Mouse (Mus musculus): Measurements from ENCODE around the gene Vps53.
"Not testable (repeated sequence)": the region's sequence is repeated elsewhere in the genome, so short reads cannot be mapped to it uniquely, and the experiment has no call there.

Gene Vps53

DNA sequence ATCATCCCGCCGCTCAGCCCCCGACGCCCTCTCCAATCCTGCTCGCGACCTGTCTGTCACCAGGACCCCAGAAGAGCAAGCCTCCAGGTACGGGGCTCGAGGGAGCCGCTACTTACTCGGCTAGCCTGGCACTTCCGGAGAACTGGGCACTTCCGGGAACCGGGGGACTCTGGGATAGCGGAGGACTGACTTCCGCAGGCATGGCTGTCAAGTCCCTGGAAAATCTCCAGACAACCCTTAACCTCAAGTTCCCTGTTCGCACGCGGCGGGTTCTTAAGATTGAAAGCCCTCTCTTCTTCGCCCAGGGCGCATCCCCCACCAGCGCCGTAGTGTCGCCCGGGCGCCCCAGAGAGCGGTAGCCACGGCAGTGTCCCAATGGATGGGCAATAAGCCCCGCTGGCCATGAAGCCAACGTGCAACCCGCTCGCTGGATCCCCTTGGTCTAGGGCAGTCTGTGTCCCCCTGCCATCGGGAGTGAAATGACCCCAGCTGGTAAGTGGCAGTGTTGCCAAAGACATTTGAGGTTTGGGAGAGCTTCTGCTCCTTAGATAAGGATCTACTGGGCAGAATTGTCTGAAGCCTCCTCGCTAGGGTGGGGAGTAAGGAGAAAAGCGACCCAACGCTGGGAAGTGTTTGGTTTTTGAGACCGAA lies at the start of gene Vps53, which contains the start of gene Fam57a:
Gene Vps53 (minus strand): TSS at position 153 of the 651 bp plus-strand sequence.
Gene Fam57a (plus strand): TSS at position 177 of the 651 bp plus-strand sequence.
- Histone ChIP-seq H3K27me3 (ENCODE audit: insufficient read depth, low read length) (no peaks in the 10 kb centered on the region), H3K9me3 (ENCODE audit: low read length) (no peaks in the 10 kb centered on the region), H3K4me1 (replicated peaks; ENCODE audit: low read depth, low read length) (peaks cover 15% of the 10 kb centered on the region), H3K4me3 (replicated peaks; ENCODE audit: low read length) (peak within 1 kb of the TSS; percentile 97), H3K36me3 (ENCODE audit: insufficient read depth, low read length) (peaks cover 12% of the 10 kb centered on the region)
- TF ChIP-seq POU5F1 (IDR thresholded peaks at IDR 0.05; ENCODE audit: borderline replicate concordance, low read length) (no peak), CTCF (conservative IDR thresholded peaks at IDR 0.05; ENCODE audit: low read length) (no peak), NANOG (IDR thresholded peaks at IDR 0.05; ENCODE audit: borderline replicate concordance, low read length) (no peak)

DNA sequence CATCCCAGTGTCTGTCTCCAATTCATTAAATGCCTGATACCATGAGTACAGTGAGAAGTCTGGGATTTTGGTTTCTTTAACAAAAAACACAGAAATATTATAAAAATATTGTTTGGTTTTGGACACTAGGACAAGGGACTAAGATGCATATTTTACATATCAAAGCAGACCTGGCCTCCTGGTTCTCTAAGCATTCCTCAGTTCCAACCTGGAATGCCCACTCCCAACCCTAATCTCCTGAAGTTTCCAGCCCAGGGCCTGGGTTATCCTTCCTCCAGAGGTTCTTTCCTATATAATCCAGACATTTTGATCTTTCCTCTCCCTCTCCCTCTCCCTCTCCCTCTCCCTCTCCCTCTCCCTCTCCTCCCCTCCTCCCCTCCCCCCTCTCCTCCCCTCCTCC lies 45.6 kb upstream of the Vps53 start:
- Histone ChIP-seq H3K27me3 (ENCODE audit: insufficient read depth, low read length) (no peaks in the 10 kb centered on the region), H3K9me3 (ENCODE audit: low read length) (no peaks in the 10 kb centered on the region), H3K36me3 (ENCODE audit: insufficient read depth, low read length) (peaks cover 52% of the 10 kb centered on the region), H3K4me3 (replicated peaks; ENCODE audit: low read length) (no peak overlapping the region), H3K4me1 (replicated peaks; ENCODE audit: low read depth, low read length) (peaks cover 20% of the 10 kb centered on the region)
- TF ChIP-seq NANOG (IDR thresholded peaks at IDR 0.05; ENCODE audit: borderline replicate concordance, low read length) (no peak), CTCF (conservative IDR thresholded peaks at IDR 0.05; ENCODE audit: low read length) (no peak), POU5F1 (IDR thresholded peaks at IDR 0.05; ENCODE audit: borderline replicate concordance, low read length) (no peak)

DNA sequence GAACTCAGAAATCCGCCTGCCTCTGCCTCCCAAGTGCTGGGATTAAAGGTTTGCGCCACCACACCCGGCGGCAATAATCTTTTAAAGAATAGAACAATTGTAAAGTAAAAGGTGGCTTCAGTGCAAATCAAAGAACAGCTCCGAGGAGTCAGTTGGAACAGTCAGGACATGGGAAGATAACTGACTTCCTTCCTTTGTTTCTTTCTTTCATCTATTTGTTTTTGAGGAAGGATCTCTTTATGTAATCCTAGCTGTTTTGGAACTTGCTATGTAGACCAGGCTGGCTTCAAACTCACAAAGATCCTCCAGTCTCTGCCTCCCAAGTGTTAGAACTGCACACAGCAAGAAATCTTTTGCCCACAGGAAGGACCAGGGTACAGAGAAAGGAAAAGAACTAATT lies 45.2 kb upstream of the Vps53 start:
- Histone ChIP-seq H3K4me1 (replicated peaks; ENCODE audit: low read depth, low read length) (peaks cover 20% of the 10 kb centered on the region), H3K9me3 (ENCODE audit: low read length) (no peaks in the 10 kb centered on the region), H3K36me3 (ENCODE audit: insufficient read depth, low read length) (peaks cover 56% of the 10 kb centered on the region), H3K27me3 (ENCODE audit: insufficient read depth, low read length) (no peaks in the 10 kb centered on the region), H3K4me3 (replicated peaks; ENCODE audit: low read length) (no peak overlapping the region)
- TF ChIP-seq NANOG (IDR thresholded peaks at IDR 0.05; ENCODE audit: borderline replicate concordance, low read length) (peak; percentile 84), POU5F1 (IDR thresholded peaks at IDR 0.05; ENCODE audit: borderline replicate concordance, low read length) (no peak), CTCF (conservative IDR thresholded peaks at IDR 0.05; ENCODE audit: low read length) (no peak)

GRCm38 (mm10) chr11:76217390-76217800 lies 37.9 kb upstream of the Vps53 start, which contains the start of the genes Dbil5 and Gemin4:
Dbil5 (plus strand) TSS chr11:76217608.
Gemin4 (minus strand) TSS chr11:76217664.
- Histone ChIP-seq H3K9me3 (ENCODE audit: low read length) (no peaks in the 10 kb centered on the region), H3K27me3 (ENCODE audit: insufficient read depth, low read length) (no peaks in the 10 kb centered on the region), H3K4me1 (replicated peaks; ENCODE audit: low read depth, low read length) (peaks cover 49% of the 10 kb centered on the region), H3K4me3 (replicated peaks; ENCODE audit: low read length) (peak within 1 kb of the TSS; percentile 96), H3K36me3 (ENCODE audit: insufficient read depth, low read length) (peaks cover 75% of the 10 kb centered on the region)
- TF ChIP-seq CTCF (conservative IDR thresholded peaks at IDR 0.05; ENCODE audit: low read length) (peak; percentile 86), NANOG (IDR thresholded peaks at IDR 0.05; ENCODE audit: borderline replicate concordance, low read length) (no peak), POU5F1 (IDR thresholded peaks at IDR 0.05; ENCODE audit: borderline replicate concordance, low read length) (no peak)

DNA sequence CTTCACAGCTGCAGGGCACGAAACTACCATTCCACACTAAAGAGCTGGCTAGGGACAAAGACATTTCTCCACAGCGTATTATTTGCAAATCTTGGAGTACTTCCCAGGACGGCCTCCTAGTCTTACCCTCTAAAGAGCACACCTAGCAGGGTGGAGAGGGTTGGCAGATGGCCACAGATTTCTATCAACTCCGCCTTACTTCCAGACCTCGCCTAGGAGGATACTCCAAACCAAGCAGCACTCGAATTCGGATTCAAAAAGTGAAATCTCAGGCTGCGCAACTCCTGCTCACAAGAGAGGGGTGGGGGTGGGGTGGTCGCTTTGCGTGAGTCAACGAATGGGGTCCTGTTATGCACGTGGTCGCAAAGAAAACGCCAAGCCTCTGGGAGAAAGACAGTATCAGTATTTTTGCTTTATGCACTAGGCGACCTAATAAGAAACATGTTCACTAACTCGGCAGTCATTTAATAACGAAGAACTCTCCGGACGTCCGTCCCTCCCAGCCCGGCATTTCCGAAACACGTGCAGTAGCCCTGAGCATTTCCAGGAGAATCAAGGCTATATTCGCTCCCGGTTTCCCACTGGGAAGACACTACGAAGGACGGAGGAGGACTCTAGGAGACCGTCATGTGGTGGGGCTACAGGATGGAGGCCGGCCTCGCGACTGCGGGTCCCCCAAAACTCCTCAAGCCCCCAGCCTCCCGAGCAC lies 37.4 kb upstream of the Vps53 start:
- Histone ChIP-seq H3K4me1 (replicated peaks; ENCODE audit: low read depth, low read length) (peaks cover 52% of the 10 kb centered on the region), H3K4me3 (replicated peaks; ENCODE audit: low read length) (peak overlapping the region; percentile 96), H3K27me3 (ENCODE audit: insufficient read depth, low read length) (no peaks in the 10 kb centered on the region), H3K36me3 (ENCODE audit: insufficient read depth, low read length) (peaks cover 77% of the 10 kb centered on the region), H3K9me3 (ENCODE audit: low read length) (no peaks in the 10 kb centered on the region)
- TF ChIP-seq CTCF (conservative IDR thresholded peaks at IDR 0.05; ENCODE audit: low read length): no peak
- no peak for TF ChIP-seq NANOG (IDR thresholded peaks at IDR 0.05; ENCODE audit: borderline replicate concordance, low read length)
- no peak for TF ChIP-seq POU5F1 (IDR thresholded peaks at IDR 0.05; ENCODE audit: borderline replicate concordance, low read length)

DNA sequence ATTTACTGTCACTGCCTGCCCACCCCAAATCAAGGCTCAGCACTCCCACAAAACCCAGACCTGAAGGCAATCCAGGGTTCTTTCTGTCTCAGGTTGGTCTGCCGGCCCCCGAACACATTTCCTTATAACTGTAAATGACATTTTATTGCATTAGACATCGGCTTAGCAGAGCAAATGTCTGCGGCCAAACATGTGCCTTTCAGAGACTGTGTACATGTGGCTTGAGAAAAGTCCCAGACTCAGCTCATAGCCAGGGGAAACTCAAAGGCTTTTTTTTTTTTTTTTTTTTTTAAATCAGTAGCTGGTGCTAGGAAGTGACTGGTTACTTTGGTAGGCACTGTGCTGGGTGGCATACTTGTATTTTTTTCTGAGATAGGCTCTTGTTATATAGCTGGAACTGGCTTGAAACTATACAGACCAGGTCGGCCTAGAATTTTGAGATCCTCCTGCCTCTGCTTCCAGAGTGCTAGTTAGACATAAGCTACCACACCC lies 36.6 kb upstream of the Vps53 start:
- Histone ChIP-seq H3K4me1 (replicated peaks; ENCODE audit: low read depth, low read length) (peaks cover 53% of the 10 kb centered on the region), H3K4me3 (replicated peaks; ENCODE audit: low read length) (peak overlapping the region; percentile 96), H3K9me3 (ENCODE audit: low read length) (no peaks in the 10 kb centered on the region), H3K27me3 (ENCODE audit: insufficient read depth, low read length) (no peaks in the 10 kb centered on the region), H3K36me3 (ENCODE audit: insufficient read depth, low read length) (peaks cover 77% of the 10 kb centered on the region)
- TF ChIP-seq CTCF (conservative IDR thresholded peaks at IDR 0.05; ENCODE audit: low read length): no peak
- no peak for TF ChIP-seq POU5F1 (IDR thresholded peaks at IDR 0.05; ENCODE audit: borderline replicate concordance, low read length)
- no peak for TF ChIP-seq NANOG (IDR thresholded peaks at IDR 0.05; ENCODE audit: borderline replicate concordance, low read length)

- Histone ChIP-seq H3K9me3 (ENCODE audit: low read length) (no peaks in the 10 kb centered on the region), H3K36me3 (ENCODE audit: insufficient read depth, low read length) (peaks cover 79% of the 10 kb centered on the region), H3K4me3 (replicated peaks; ENCODE audit: low read length) (no peak overlapping the region), H3K27me3 (ENCODE audit: insufficient read depth, low read length) (no peaks in the 10 kb centered on the region), H3K4me1 (replicated peaks; ENCODE audit: low read depth, low read length) (peaks cover 55% of the 10 kb centered on the region)
- TF ChIP-seq POU5F1 (IDR thresholded peaks at IDR 0.05; ENCODE audit: borderline replicate concordance, low read length): no peak
- TF ChIP-seq NANOG (IDR thresholded peaks at IDR 0.05; ENCODE audit: borderline replicate concordance, low read length): no peak
- TF ChIP-seq CTCF (conservative IDR thresholded peaks at IDR 0.05; ENCODE audit: low read length): no peak
These were observed 35.6 kb upstream of the Vps53 start for GRCm38 (mm10) chr11:76215011-76215410.

GRCm38 (mm10) chr11:76213841-76214240 lies 34.4 kb upstream of the Vps53 start:
- peaks cover 80% of the 10 kb centered on the region for H3K36me3 ChIP-seq (ENCODE audit: insufficient read depth, low read length)
- H3K27me3 ChIP-seq (ENCODE audit: insufficient read depth, low read length): no peaks in the 10 kb centered on the region
- peaks cover 59% of the 10 kb centered on the region for H3K4me1 ChIP-seq (replicated peaks; ENCODE audit: low read depth, low read length)
- no peaks in the 10 kb centered on the region for H3K9me3 ChIP-seq (ENCODE audit: low read length)
- TF ChIP-seq NANOG (IDR thresholded peaks at IDR 0.05; ENCODE audit: borderline replicate concordance, low read length): no peak
- no peak overlapping the region for H3K4me3 ChIP-seq (replicated peaks; ENCODE audit: low read length)

GRCm38 (mm10) chr11:76211595-76211994 lies 32.1 kb upstream of the Vps53 start:
- not testable (repeated sequence) for H3K4me3 ChIP-seq (replicated peaks; ENCODE audit: low read length); H3K9me3 ChIP-seq (ENCODE audit: low read length); H3K27me3 ChIP-seq (ENCODE audit: insufficient read depth, low read length)
- Histone ChIP-seq H3K36me3 (ENCODE audit: insufficient read depth, low read length) (peaks cover 96% of the 10 kb centered on the region), H3K4me1 (replicated peaks; ENCODE audit: low read depth, low read length) (peaks cover 46% of the 10 kb centered on the region)

Measured in E14TG2a.4 (cell line).